Mouse (Mus musculus) urinary bladder, postnatal 36 days (tissue): ENCODE results near the gene Ctsw.

Source experiments
- DNase-seq, 2 experiments: peaks; one replicate each; pipeline ENCODE4 v3.0.0; 2022; ENCODE audit warnings: low spot score in 2 of 2, mixed read lengths in 1 of 2

Gene Ctsw

GRCm38 (mm10) chr19:5432992-5433852 is 35.1 kb downstream of the Ctsw start:
- peak; percentile 44 to 66 for DNase-seq

- DNase-seq, result no peak
These were observed 36.3 kb downstream of the Ctsw start for GRCm38 (mm10) chr19:5431911-5432464.

GRCm38 (mm10) chr19:5430408-5430807 is 37.9 kb downstream of the Ctsw start:
- DNase-seq, result no peak

GRCm38 (mm10) chr19:5429806-5430205 is 38.5 kb downstream of the Ctsw start:
- DNase-seq, result peak in 1 of 2 experiments; percentile 80

GRCm38 (mm10) chr19:5429219-5429618 is 39.1 kb downstream of the Ctsw start:
- DNase-seq, result no peak

GRCm38 (mm10) chr19:5428083-5428482 is 40.2 kb downstream of the Ctsw start:
- DNase-seq, result no peak

GRCm38 (mm10) chr19:5426640-5427290 is 41.5 kb downstream of the Ctsw start:
- DNase-seq, result no peak

- DNase-seq, result no peak
These were observed 42.3 kb downstream of the Ctsw start for GRCm38 (mm10) chr19:5425906-5426565.

- DNase-seq, result peak; percentile 88 to 94
These were observed 43.2 kb downstream of the Ctsw start, which contains the start of the genes Drap1 and AI837181 for GRCm38 (mm10) chr19:5424782-5425741. Gene Drap1, minus strand, starts transcription at chr19:5424979. Gene AI837181, plus strand, starts transcription at chr19:5425144.

GRCm38 (mm10) chr19:5424092-5424781 is 44.1 kb downstream of the Ctsw start:
- peak; percentile 69 to 72 for DNase-seq

GRCm38 (mm10) chr19:5423561-5423960 is 44.7 kb downstream of the Ctsw start:
- DNase-seq, result no peak

GRCm38 (mm10) chr19:5422895-5423443 is 45.3 kb downstream of the Ctsw start:
- no peak for DNase-seq

- no peak for DNase-seq
These were observed 46.0 kb downstream of the Ctsw start for GRCm38 (mm10) chr19:5422267-5422666.

- DNase-seq, result no peak
These were observed 46.5 kb downstream of the Ctsw start for GRCm38 (mm10) chr19:5421784-5422183.

GRCm38 (mm10) chr19:5420579-5420978 is 47.7 kb downstream of the Ctsw start:
- DNase-seq, result no peak

GRCm38 (mm10) chr19:5419630-5420029 is 48.7 kb downstream of the Ctsw start:
- no peak for DNase-seq

GRCm38 (mm10) chr19:5418750-5419466 is 49.4 kb downstream of the Ctsw start:
- no peak for DNase-seq
